Mouse (Mus musculus) embryonic facial prominence, embryonic 11.5 days (tissue): Measurements from ENCODE around the gene Uqcc3. TPM values are rescaled to one million over a fixed set of nuclear protein-coding genes. Genes with fewer than 3 reads are reported as not detected.
"Not testable (repeated sequence)": the region's sequence is repeated elsewhere in the genome, so short reads cannot be mapped to it uniquely, and the experiment has no call there.

Source experiments
- ATAC-seq: fragments of 200-750 bp; cut with Nextera tagmentation; replicated peaks from 2 replicates; pipeline ENCODE4 v1.8.0; 2017; ENCODE audit warnings: low read depth; ENCODE audit not compliant: insufficient number of reproducible peaks, low FRiP score, low TSS enrichment
- DNase-seq: peaks from one replicate; pipeline ENCODE4 v3.0.0-alpha.2; 2015; ENCODE audit warnings: low spot score
- H3K27ac ChIP-seq: fragments of 300-500 bp; sonication (generic); replicated peaks from 2 replicates; pipeline ENCODE4 v1.5.1; 2014; ENCODE audit warnings: mild to moderate bottlenecking, low read depth, low read length, control low read depth
- H3K27me3 ChIP-seq: fragments of 300-500 bp; sonication (generic); 2 replicates; pipeline ENCODE4 v1.6.1; 2014; ENCODE audit warnings: mild to moderate bottlenecking, low read length, moderate library complexity, mixed read lengths; ENCODE audit not compliant: control insufficient read depth, insufficient read depth
- H3K36me3 ChIP-seq: fragments of 300-500 bp; sonication (generic); replicated peaks from 2 replicates; pipeline ENCODE4 v1.6.1; 2014; ENCODE audit warnings: low read depth, mild to moderate bottlenecking, low read length, moderate library complexity, mixed read lengths; ENCODE audit not compliant: control insufficient read depth, insufficient read depth
- H3K4me1 ChIP-seq: fragments of 300-500 bp; sonication (generic); 2 replicates; pipeline ENCODE4 v1.6.1; 2014; ENCODE audit warnings: low read length, mixed read lengths; ENCODE audit not compliant: control insufficient read depth, insufficient read depth
- H3K4me2 ChIP-seq: fragments of 300-500 bp; sonication (generic); 2 replicates; pipeline ENCODE4 v1.6.1; 2014; ENCODE audit warnings: low read depth, mild to moderate bottlenecking, control low read depth, low read length, moderate library complexity
- H3K4me3 ChIP-seq: fragments of 300-500 bp; sonication (generic); 2 replicates; pipeline ENCODE4 v1.5.1; 2014; ENCODE audit warnings: low read depth, low read length, control low read depth
- H3K9ac ChIP-seq: fragments of 300-500 bp; sonication (generic); replicated peaks from 2 replicates; pipeline ENCODE4 v1.6.1; 2014; ENCODE audit warnings: mild to moderate bottlenecking, control low read depth, low read length
- H3K9me3 ChIP-seq: fragments of 300-500 bp; sonication (generic); replicated peaks from 2 replicates; pipeline ENCODE4 v1.6.1; 2016; ENCODE audit warnings: mild to moderate bottlenecking, low read length, inconsistent platforms, mixed read lengths; ENCODE audit not compliant: control insufficient read depth
- WGBS: fragments of 180-500 bp; shearing (Covaris S2); extraction: QIAGEN DNeasy Blood & Tissue Kit; methylation state at CpG from one replicate; pipeline ENCODE4 v1.1.7; 2014; 5-methylcytosine and 5-hydroxymethylcytosine counted together
- polyA plus RNA-seq: library from polyadenylated mRNA; unstranded; fragments of >200 nt; fragmentation: Nextera tagmentation; extraction: Ambion mirVana; gene quantifications from 2 replicates; pipeline ENCODE4 v1.2.1, GENCODE M21; 2014

Uqcc3 gene
- polyA plus RNA-seq, 1 experiment from 2014 or later = 56.1 TPM

DNA sequence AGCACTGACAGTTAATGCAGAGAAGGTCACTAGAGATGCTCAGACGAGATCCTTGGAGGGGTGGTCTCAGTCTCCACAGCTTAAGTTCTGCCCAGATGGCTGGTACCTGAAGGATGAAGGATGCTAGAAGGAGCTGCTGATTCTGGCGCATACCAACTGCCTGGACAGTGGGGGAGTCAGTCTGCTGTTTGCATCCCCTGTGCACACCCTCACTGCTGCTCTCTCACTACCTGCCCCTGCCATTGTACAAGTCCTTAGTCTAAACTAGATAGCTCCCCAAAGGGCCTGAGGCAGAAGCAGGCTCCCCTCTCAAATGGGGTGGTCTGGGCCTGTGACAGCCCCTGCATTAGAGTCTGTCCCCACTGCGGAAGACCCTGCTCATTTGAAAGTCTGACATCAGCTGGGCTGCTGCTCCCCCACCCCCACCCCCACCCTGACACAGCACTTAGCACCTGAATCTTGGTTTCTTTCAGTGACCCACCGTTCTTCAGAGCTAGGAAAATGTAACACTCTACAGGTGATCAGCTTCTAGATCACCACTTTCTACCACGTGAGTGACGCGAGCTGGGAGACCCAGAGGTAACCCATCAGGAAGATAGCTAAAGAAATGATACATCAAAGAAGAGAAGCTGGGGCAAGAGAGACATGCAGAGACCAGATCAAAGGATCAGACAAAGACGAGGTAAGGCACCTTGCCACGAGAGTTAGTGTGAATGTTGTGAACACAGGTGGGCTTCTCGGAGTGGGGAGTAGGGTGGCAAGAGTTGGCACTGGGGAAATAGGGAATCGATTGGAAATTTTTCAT lies 41.4 kb downstream of the Uqcc3 start, which contains the start of gene Gng3:
Gng3 (minus strand) TSS at position 92 of the 805 bp plus-strand sequence.
- DNase-seq (peak; percentile 63), ATAC-seq (peak; percentile 77)
- Histone ChIP-seq H3K36me3 (peaks cover 4% of the 10 kb centered on the region), H3K9me3 (no peaks in the 10 kb centered on the region), H3K27me3 (no peaks in the 10 kb centered on the region), H3K27ac (peak within 1 kb of the TSS; percentile 95), H3K9ac (peak within 1 kb of the TSS; percentile 82), H3K4me3 (peak within 1 kb of the TSS; percentile 39), H3K4me1 (peaks cover 2% of the 10 kb centered on the region; the same call in 1 of the 2 replicates), H3K4me2 (peak within 1 kb of the TSS; percentile 79)
- 46% methylated on average over 11 of the region's 11 CpGs for WGBS

- peak overlapping the region; percentile 79 for H3K4me2 ChIP-seq
- DNase-seq (peak; percentile 46), ATAC-seq (0 out of 2 replicates have a peak, but pooled peaks have one; percentile 2)
- H3K4me1 ChIP-seq = peaks cover 2% of the 10 kb centered on the region; the same call in 1 of the 2 replicates
- peaks cover 6% of the 10 kb centered on the region for H3K36me3 ChIP-seq
- peak overlapping the region; percentile 82 for H3K9ac ChIP-seq
- H3K27me3 ChIP-seq = no peaks in the 10 kb centered on the region
- 25% methylated on average over 15 of the region's 15 CpGs for WGBS
- H3K4me3 ChIP-seq = peak overlapping the region; percentile 39
- H3K9me3 ChIP-seq = no peaks in the 10 kb centered on the region
- H3K27ac ChIP-seq = peak overlapping the region; percentile 95
Observed at GRCm38 (mm10) chr19:8838041-8838730, 42.5 kb downstream of the Uqcc3 start.

GRCm38 (mm10) chr19:8837251-8837791 lies 43.4 kb downstream of the Uqcc3 start, which contains the start of gene Bscl2:
Bscl2 (plus strand) TSS chr19:8837467.
- peak; percentile 57 for ATAC-seq
- peaks cover 11% of the 10 kb centered on the region for H3K36me3 ChIP-seq

DNA sequence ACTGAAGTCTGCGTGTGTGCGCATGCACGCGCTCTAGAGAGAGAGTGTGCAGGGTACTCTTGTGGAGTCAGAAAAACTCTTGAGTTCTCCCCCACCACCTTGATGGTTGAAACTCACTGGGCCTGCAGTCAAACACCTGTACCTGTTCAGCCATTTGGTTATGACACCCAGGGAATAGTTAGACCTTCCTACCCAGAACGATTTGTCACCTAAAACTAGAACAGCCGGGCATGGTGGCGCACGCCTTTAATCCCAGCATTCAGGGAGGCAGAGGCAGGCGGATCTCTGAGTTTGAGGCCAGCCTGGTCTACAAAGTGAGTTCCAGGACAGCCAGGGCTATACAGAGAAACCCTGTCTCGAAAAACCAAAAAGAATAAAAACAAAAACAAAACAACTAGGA lies 44.4 kb downstream of the Uqcc3 start:
- not testable (repeated sequence) for H3K9me3 ChIP-seq, H3K27me3 ChIP-seq, H3K4me3 ChIP-seq, H3K9ac ChIP-seq, H3K4me2 ChIP-seq, H3K4me1 ChIP-seq, DNase-seq, ATAC-seq, H3K27ac ChIP-seq
- peaks cover 11% of the 10 kb centered on the region for H3K36me3 ChIP-seq
- WGBS = 94% methylated on average over 10 of the region's 10 CpGs

More at GRCm38 (mm10) chr19:8837251-8837791, 43.4 kb downstream of the Uqcc3 start, which contains the start of gene Bscl2:
- Histone ChIP-seq H3K27ac (peak within 1 kb of the TSS; percentile 95), H3K4me3 (peak within 1 kb of the TSS; percentile 39), H3K9me3 (no peaks in the 10 kb centered on the region), H3K27me3 (no peaks in the 10 kb centered on the region), H3K4me2 (peak within 1 kb of the TSS; percentile 79), H3K4me1 (peaks cover 2% of the 10 kb centered on the region; the same call in 1 of the 2 replicates), H3K9ac (peak within 1 kb of the TSS; percentile 82)
- 1% methylated on average over 38 of the region's 38 CpGs for WGBS
- peak; percentile 88 for DNase-seq

- 95% methylated on average over 4 of the region's 4 CpGs for WGBS
Observed at GRCm38 (mm10) chr19:8832971-8833370, 47.8 kb downstream of the Uqcc3 start.

DNA sequence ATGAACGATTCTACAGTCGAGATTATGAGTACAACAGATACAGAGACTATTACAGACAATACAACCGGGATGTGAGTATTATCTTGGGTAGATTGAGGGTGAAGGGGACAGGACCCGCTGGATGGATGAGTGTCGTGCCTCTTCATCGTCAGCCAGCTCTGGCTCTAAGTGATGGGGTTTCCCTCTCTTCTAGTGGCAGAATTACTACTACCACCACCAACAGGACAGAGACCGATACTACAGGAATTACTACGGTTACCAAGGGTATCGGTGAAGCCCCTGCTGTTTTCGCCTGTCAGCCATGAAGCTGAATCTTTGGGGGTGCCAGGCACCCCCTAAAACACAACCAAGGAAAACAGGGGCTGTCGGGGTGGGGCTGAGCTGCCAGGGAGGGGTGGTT lies 49.5 kb downstream of the Uqcc3 start:
- H3K4me3 ChIP-seq = no peak overlapping the region
- H3K9me3 ChIP-seq = no peaks in the 10 kb centered on the region
- H3K4me2 ChIP-seq = no peak overlapping the region
- H3K36me3 ChIP-seq = peaks cover 36% of the 10 kb centered on the region
- DNase-seq (no peak), ATAC-seq (no peak)
- H3K4me1 ChIP-seq = no peaks in the 10 kb centered on the region
- no peaks in the 10 kb centered on the region for H3K27me3 ChIP-seq
- 87% methylated on average over 11 of the region's 11 CpGs for WGBS
- H3K27ac ChIP-seq = no peak overlapping the region
- no peak overlapping the region for H3K9ac ChIP-seq

More at GRCm38 (mm10) chr19:8832971-8833370, 47.8 kb downstream of the Uqcc3 start:
- Histone ChIP-seq H3K36me3 (peaks cover 33% of the 10 kb centered on the region), H3K9ac (no peak overlapping the region), H3K27ac (no peak overlapping the region), H3K9me3 (no peaks in the 10 kb centered on the region), H3K4me3 (no peak overlapping the region), H3K4me1 (no peaks in the 10 kb centered on the region), H3K4me2 (no peak overlapping the region), H3K27me3 (no peaks in the 10 kb centered on the region)
- DNase-seq = no peak
- ATAC-seq = no peak

DNA sequence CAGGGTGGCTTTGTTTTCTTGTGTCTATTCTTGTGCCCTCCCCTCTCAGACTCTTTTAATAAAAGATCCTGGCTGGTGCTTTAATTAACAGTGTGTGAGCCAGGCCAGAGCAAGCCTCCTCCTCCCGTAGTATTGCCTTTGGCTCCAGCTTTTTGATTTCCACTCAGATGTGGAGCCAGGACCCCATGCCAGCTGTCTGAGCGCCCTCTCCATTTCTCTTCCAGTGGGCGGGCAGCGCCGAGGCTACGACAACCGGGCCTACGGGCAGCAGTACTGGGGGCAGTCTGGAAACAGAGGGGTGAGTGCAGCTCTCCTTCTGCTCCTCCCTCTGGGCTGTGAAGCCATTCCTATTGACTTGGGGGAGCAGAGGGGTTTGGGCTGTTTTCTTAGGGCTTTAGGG lies 50.1 kb downstream of the Uqcc3 start:
- ATAC-seq (no peak), DNase-seq (no peak)
- H3K9ac ChIP-seq = no peak overlapping the region
- peaks cover 40% of the 10 kb centered on the region for H3K36me3 ChIP-seq
- H3K4me1 ChIP-seq = no peaks in the 10 kb centered on the region
- no peak overlapping the region for H3K27ac ChIP-seq
- no peak overlapping the region for H3K4me2 ChIP-seq
- no peaks in the 10 kb centered on the region for H3K9me3 ChIP-seq
- WGBS = 86% methylated on average over 8 of the region's 8 CpGs
- no peaks in the 10 kb centered on the region for H3K27me3 ChIP-seq
- no peak overlapping the region for H3K4me3 ChIP-seq
